Mouse (Mus musculus) heart, adult 8-10 months (tissue): Measurements from ENCODE around the gene Kctd14. TPM values are rescaled to one million over a fixed set of nuclear protein-coding genes. Genes with fewer than 3 reads are reported as not detected.

Source experiments
- DNase-seq: peaks from one replicate; pipeline ENCODE4 v3.0.0; 2022; ENCODE audit warnings: low spot score
- total RNA-seq, 4 experiments: library from RNA; stranded (reverse); gene quantifications; 2 replicates each; pipeline ENCODE4 v1.2.4; 2022

Gene Kctd14
- total RNA-seq, 4 experiments from 2014 or later = 0.28 to 0.60 (median 0.49) TPM

GRCm38 (mm10) chr7:97438986-97439385 is 12.1 kb upstream of the Kctd14 start:
- no peak for DNase-seq

GRCm38 (mm10) chr7:97446171-97446925 is 4.8 kb upstream of the Kctd14 start:
- peak; percentile 69 for DNase-seq

GRCm38 (mm10) chr7:97447050-97447531 is 4.0 kb upstream of the Kctd14 start:
- DNase-seq = no peak

- DNase-seq = no peak
These were observed 1.1 kb downstream of the Kctd14 start for GRCm38 (mm10) chr7:97452196-97452595.

GRCm38 (mm10) chr7:97453141-97453921 is 2.2 kb downstream of the Kctd14 start:
- no peak for DNase-seq

GRCm38 (mm10) chr7:97454795-97455194 is 3.7 kb downstream of the Kctd14 start:
- no peak for DNase-seq

- DNase-seq = no peak
These were observed 4.5 kb downstream of the Kctd14 start for GRCm38 (mm10) chr7:97455577-97455976.

GRCm38 (mm10) chr7:97473001-97473400 is 21.9 kb downstream of the Kctd14 start:
- no peak for DNase-seq

- no peak for DNase-seq
These were observed 28.2 kb downstream of the Kctd14 start for GRCm38 (mm10) chr7:97479349-97479748.

- DNase-seq = no peak
These were observed 29.2 kb downstream of the Kctd14 start for GRCm38 (mm10) chr7:97480290-97480689.

- peak; percentile 96 for DNase-seq
These were observed 29.8 kb downstream of the Kctd14 start, which contains the start of gene Ints4 for GRCm38 (mm10) chr7:97480821-97481339. Ints4 (plus strand) TSS chr7:97480956.

GRCm38 (mm10) chr7:97483378-97483777 is 32.3 kb downstream of the Kctd14 start:
- no peak for DNase-seq

- no peak for DNase-seq
These were observed 40.0 kb downstream of the Kctd14 start for GRCm38 (mm10) chr7:97491157-97491556.

GRCm38 (mm10) chr7:97492420-97492819 is 41.3 kb downstream of the Kctd14 start:
- peak; percentile 53 for DNase-seq

GRCm38 (mm10) chr7:97495052-97495451 is 43.9 kb downstream of the Kctd14 start:
- DNase-seq = no peak

GRCm38 (mm10) chr7:97500555-97501209 is 49.6 kb downstream of the Kctd14 start:
- DNase-seq = peak; percentile 57

Other genes starting within 250 kb of the Kctd14 start
- gene Usp35, start 119.3 kb upstream of the Kctd14 start, total RNA-seq = 1 to 10 TPM in 2 of 4 experiments, under 1 TPM in 2; 0.72 to 1.0 (median 0.86) TPM
- gene Kctd21, start 119.0 kb upstream of the Kctd14 start, total RNA-seq = 1 to 10 TPM; 3.0 to 5.0 (median 3.8) TPM
- 1 to 10 TPM; 4.8 to 5.3 (median 4.9) TPM for gene Alg8, start 79.7 kb upstream of the Kctd14 start, total RNA-seq
- gene Ndufc2, start 51.3 kb upstream of the Kctd14 start, total RNA-seq = 100 to 1,000 TPM; 498 to 518 (median 508) TPM
- gene Thrsp, start 33.6 kb upstream of the Kctd14 start, total RNA-seq = 10 to 100 TPM; 51.1 to 70.8 (median 68.7) TPM
- gene Ints4, start 29.6 kb downstream of the Kctd14 start, total RNA-seq = 10 to 100 TPM; 46.8 to 73.9 (median 67.8) TPM
- 10 to 100 TPM; 60.2 to 71.0 (median 63.5) TPM for gene Aamdc, start 128.2 kb downstream of the Kctd14 start, total RNA-seq
- gene Rsf1, start 128.6 kb downstream of the Kctd14 start, total RNA-seq = 10 to 100 TPM; 13.5 to 16.9 (median 15.0) TPM
- gene Clns1a, start 245.3 kb downstream of the Kctd14 start, total RNA-seq = 10 to 100 TPM; 27.4 to 29.8 (median 28.3) TPM